Mouse (Mus musculus) heart, adult 9 months (tissue): ENCODE measurements around the gene Fmo4.
A peak's percentile ranks its signal among the peaks of the same experiment; 100 is the strongest.

Source experiments
- DNase-seq, 2 experiments: peaks; one replicate each; pipeline ENCODE4 v3.0.0; 2022; ENCODE audit warnings: low spot score in 2 of 2

The Fmo4 gene

DNA sequence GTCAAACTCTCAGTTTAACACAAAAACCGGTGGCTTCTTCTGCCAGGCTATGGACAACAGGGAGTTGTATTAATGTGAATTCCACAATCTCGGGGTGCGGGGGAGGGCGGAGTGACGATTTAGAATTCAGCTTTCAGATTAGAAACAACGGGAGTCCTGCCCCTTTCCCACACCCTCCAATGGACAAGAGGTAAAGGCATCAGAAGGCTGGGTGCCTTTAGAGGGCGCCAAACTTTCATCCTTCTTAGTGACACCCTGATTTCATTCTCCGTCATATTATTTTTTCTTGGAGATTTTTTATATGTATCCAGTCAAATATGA lies at the start of gene Fmo4:
Fmo4 (minus strand) TSS at position 137 of the 321 bp plus-strand sequence.
- peak; percentile 31 to 43 for DNase-seq

- no peak for DNase-seq
Measured at GRCm38 (mm10) chr1:162862328-162862727, 48.6 kb upstream of the Fmo4 start.

DNA sequence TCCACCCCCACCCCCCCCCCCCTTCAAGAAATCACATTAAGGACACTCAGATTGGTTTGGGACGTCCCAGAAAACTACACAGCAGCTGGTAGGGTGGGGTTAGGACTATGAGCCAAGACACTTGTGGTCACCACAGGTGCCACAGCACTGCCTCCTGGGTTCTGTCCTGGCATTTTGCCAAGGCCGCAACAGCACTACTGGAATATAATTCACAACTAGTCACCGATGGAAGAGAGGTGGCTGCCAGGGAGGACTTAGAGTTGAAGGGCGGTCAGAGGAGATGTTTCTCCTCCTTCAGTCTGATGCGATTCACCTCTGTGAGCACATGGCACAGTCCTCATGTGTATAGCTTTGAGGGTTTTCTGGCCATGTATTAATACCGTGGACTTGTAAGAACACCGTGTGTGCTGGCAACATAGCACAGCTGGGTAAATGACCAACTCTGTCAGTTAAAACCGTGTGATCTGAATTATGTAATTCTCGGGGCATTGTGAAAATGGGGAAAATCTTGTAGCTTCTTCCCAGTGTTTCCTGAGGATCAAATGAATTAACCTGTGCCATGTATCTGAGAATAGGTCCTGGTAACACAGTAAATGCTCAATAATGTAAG lies 46.3 kb upstream of the Fmo4 start:
- no peak for DNase-seq

- DNase-seq, result peak in 1 of 2 experiments; percentile 15
Measured at GRCm38 (mm10) chr1:162859545-162859976, 45.8 kb upstream of the Fmo4 start.

DNA sequence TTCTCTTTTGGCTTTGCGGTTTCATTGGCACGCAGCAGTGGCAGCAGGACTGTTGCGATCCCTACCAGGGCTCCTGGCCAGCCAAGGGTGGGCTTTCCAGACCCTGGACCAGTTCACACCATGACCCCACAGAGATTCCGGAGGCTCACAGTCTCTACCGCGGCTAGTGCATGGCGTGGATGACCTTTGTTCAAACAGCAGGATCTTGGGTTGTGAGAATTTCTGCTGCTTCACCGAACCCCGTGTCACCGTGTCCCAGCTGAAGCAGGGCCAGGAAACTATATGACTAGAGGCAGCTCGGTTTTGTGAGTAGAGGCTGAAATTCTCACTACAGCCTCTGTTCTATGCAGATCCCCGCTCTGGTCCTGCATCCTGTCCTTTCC lies 45.0 kb upstream of the Fmo4 start:
- DNase-seq, result peak; percentile 19 to 26

GRCm38 (mm10) chr1:162857766-162858747 lies 44.3 kb upstream of the Fmo4 start:
- DNase-seq, result no peak

- no peak for DNase-seq
Measured at GRCm38 (mm10) chr1:162853812-162854482, 40.2 kb upstream of the Fmo4 start.

GRCm38 (mm10) chr1:162847554-162847953 lies 33.8 kb upstream of the Fmo4 start:
- no peak for DNase-seq

DNA sequence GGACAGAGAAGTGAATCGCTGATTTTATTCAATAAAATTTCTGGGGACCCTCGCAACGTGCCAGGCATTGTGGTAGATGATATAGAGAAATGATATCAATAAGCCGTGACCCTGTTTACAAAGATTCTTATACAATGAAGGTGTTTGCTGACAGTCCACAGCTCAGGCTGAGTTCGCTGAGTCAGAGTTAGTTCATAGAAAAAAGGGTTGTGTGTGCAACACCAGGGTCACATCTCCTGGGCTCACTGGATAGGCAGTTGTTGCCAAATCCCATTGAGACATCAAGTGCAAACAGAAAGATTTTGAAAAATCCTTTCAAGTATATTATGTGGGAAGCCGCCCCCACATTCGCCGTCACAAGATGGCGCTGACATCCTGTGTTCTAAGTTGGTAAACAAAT lies 26.4 kb upstream of the Fmo4 start:
- no peak for DNase-seq

DNA sequence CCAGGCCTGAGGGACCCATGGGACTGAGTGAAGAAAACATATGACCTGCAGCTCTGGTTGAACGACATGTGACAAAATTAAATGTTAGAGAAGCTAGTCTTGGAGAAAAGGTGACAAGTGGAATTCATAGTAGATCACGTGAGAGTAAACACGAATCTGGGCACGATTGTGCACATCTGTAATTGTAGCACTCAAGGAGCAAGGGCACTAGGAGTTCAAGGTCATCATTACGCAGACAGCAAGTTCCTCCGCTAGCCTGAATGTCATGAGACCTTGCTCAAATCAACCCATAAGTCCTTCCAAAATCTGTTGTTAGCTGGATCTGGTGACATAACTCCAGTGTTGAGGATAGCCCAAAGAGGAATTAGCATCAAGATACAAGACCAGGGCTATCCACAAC lies 25.2 kb upstream of the Fmo4 start:
- DNase-seq, result no peak

GRCm38 (mm10) chr1:162834342-162834741 lies 20.6 kb upstream of the Fmo4 start:
- DNase-seq, result no peak

DNA sequence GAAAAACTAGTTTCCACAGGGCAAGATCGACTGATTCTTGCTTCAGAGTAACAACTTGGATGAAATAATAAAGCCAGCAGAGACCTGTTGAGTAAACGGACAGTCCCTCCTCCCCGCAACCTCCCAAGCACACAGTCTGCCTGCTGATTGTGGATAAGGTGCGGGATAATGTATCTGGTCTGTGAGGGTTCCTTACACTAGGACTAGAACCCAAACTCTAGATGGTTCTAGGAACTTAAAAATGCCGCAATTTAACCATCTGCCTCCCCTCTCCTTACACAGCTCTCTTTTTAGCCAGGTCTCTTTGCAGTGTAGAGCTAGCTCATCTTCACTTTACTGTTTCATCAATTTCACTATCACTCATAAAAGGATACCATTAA lies 18.8 kb upstream of the Fmo4 start:
- no peak for DNase-seq

- DNase-seq, result no peak
Measured at GRCm38 (mm10) chr1:162831838-162832573, 18.2 kb upstream of the Fmo4 start.

DNA sequence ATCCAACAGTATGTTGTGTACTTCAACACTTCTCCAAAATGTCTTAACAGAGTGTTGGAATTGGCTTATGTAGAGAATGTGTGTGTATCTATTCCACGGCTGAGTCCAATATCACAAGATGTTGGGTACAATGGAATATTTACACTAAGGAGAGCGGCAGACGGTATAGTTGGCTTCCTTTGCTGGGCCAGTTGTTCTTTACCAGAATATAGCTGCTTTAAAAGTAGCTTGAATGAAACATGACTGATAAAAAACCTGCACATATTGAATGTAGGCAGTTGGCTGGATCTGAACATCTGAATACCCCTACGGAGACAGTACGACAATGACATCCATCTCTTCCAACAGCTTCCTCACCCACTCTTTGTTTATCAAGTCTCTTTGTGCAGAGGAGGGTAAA lies 5.5 kb upstream of the Fmo4 start:
- no peak for DNase-seq

- no peak for DNase-seq
Measured at GRCm38 (mm10) chr1:162815381-162816127, 1.8 kb upstream of the Fmo4 start.

GRCm38 (mm10) chr1:162814932-162815331 lies 1.2 kb upstream of the Fmo4 start:
- DNase-seq, result no peak

GRCm38 (mm10) chr1:162813143-162813835 lies 483 bp downstream of the Fmo4 start:
- no peak for DNase-seq

GRCm38 (mm10) chr1:162808541-162808940 lies 5.2 kb downstream of the Fmo4 start:
- no peak for DNase-seq

GRCm38 (mm10) chr1:162807441-162807840 lies 6.3 kb downstream of the Fmo4 start:
- DNase-seq, result no peak

- DNase-seq, result no peak
Measured at GRCm38 (mm10) chr1:162805011-162805410, 8.8 kb downstream of the Fmo4 start.

DNA sequence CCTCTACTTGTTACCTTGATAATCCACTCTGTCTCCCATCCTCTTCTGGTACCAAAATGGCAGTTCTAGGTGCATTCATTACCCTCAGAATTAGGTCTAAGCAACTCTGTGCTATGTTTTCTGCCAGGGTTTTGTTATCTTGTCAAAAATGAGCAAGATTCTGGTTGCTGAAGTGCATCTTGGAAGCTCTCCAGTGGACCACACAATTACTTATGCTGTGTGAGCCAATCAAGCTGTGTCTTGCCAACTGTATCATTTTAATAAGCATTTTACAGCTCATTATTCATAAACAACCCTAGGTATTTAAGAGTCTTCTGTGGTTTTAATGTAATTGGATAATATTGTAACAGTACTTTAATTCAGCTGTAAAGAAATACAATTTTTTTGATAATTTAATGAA lies 17.3 kb downstream of the Fmo4 start:
- DNase-seq, result no peak
